Mouse (Mus musculus) cerebellum, adult 11 months (tissue): ENCODE measurements around the gene Fam181a.

Source experiments
- DNase-seq: peaks from one replicate; pipeline ENCODE4 v3.0.0; 2022

Fam181a gene

GRCm38 (mm10) chr12:103310744-103311267 lies at the start of gene Fam181a:
Gene Fam181a (plus strand): TSS chr12:103310975.
- DNase-seq = no peak

DNA sequence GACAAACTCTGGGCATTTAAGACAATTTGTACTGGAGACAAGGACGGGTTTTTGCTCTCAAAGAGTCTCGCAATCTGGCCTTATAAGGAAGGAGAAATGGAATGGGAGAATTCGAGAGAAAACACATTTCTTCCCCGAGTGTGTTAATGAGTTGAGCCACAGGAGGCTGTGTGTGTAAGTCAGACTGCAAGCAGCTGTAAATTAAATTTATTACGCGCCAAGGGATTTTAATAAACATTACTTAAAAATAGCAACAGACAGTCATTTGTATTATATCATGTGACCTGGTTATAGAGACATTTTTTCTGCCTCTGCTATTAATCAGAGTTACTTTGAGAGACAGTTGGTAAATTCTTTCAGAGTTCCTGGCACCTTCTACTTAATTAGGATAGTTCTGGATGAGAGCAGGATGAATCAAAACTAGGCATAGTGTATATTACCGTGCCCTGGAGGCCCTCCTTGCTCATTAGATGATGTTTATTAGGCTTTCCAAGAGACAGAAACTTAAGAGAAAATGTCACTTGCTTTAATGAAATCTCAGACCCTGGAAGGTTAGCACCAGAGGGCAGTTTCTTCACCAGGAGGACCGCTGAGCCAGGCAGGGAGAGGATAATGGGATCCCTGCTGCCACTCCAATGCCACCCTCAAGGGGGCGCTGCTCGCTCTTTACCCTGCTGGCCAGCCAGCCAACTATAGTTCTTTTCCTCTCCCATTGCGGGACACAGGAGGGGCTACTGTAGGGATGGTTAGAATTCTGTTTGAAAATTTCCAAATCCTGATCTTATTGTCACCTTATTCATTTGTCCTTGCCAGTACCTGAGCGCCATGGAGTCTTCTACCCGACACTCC lies 48.5 kb upstream of the Fam181a start:
- no peak for DNase-seq

DNA sequence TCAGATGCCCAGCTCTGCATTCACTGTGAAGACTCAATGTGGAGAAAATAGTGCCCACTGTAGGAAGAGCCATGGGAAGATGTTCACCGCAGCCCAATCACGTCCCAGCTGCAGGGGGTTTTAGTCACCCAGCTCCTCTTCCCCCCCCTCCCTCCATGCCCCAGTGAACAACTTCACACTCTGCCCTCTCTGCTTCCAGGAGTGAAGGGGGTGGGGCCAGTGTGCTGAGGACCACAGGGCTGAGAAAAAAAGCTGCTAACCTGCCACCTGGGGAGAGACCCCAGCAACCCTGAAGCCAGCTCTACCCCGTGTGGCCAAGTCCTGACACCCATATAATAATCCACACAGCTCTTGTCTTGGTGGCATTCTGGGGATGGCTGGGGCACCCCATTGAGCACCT lies 44.2 kb upstream of the Fam181a start:
- DNase-seq = no peak

GRCm38 (mm10) chr12:103272176-103272575 lies 38.6 kb upstream of the Fam181a start:
- DNase-seq = no peak

- no peak for DNase-seq
Observed at GRCm38 (mm10) chr12:103273051-103273450, 37.7 kb upstream of the Fam181a start.

- DNase-seq = no peak
Observed at GRCm38 (mm10) chr12:103273732-103274131, 37.0 kb upstream of the Fam181a start.

DNA sequence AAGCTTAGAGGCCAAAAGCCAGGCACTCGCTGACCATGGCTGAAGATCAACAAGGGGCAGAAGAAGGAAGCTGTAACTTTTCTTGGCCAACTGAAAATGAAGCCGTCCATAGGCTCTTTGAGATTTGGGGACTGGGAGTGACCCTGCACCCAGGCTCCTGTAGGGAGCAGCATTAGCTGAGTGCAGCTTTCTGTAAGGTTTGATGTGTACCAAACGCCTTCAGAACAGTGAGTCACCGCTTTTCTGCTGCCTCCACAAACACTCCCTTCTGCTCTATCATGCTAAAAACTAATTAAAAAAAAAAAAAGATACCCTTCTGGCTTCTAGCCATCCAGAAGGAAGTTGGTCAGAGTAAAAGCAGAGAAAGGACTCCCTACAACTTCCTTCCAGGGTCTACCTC lies 34.4 kb upstream of the Fam181a start:
- DNase-seq = no peak

DNA sequence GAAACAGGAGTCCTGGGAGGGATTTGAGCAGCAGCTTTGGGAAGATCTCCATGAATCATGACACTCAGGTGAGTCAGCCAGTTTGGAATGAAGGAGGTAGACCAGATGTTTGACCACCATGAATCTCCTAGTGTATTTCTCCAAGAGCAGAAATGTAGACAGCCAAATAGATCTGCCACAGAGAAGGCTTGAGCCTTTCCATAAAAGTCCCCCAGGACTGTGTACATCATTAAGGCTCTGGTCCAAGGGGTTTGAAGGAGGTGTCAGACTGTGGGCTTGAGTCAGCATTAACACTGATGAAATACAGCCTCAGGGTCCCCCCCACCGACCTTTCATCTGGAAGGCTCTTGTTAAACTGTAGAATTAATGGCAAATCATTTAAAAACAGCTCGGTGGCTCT lies 29.3 kb upstream of the Fam181a start:
- no peak for DNase-seq

- no peak for DNase-seq
Observed at GRCm38 (mm10) chr12:103281912-103282311, 28.9 kb upstream of the Fam181a start.

GRCm38 (mm10) chr12:103282936-103283335 lies 27.8 kb upstream of the Fam181a start:
- DNase-seq = no peak

DNA sequence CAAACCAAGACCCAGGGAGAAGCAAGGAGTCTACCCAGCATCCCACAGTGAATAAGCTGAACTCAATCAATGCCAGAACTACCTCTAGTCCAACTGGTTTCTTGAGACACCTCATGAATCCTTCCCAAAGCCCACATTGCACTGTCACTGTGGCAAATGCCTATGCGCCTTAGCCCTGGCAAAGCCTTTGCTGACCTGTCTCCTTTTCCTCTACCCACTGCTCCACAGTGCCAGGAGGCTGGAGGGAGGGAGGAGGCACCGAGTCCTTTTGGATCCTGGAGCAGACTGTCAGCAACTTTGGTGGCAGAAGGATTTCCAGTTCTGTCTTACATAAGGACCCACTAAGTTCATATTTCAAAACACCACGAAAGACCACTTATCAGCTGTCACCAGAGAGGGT lies 27.4 kb upstream of the Fam181a start:
- DNase-seq = no peak

DNA sequence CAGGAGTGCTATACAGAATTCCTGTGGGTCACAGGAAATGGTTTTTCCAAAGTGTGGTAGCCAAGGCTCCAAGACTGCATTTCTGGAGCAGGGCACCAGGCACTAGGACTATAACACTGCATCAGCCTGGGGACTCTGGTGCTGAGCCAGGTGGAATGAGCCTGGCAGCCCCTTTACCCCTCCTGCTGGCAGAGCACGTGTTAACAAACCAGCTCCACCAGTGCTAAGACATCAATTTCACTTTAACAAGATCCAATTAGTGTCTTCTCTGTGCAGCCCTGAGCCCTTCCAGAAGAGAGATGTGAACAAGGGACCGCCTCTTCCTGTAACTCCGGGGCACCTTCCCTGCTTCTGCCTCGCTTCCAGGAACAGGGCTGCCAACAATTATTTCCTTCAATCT lies 23.5 kb upstream of the Fam181a start:
- no peak for DNase-seq

DNA sequence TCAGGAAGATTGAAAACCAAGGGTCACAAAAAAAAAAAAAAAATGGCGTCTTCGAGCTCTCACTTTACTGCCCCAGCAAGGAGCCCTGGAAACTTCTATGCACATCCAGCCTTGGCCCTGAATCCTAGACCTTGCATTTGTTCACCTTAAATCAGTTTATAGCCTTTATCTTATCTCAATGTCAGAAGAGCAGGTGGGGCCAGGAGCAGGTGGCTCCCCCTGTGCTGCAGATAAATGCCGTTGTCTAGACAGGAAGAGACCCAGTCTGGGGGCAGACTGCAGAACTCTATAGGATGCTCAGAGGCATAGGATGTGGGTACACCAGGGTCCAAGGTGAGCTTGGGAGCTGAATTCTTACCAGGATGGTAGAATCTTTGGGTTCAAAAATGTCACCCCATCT lies 18.4 kb upstream of the Fam181a start:
- no peak for DNase-seq

DNA sequence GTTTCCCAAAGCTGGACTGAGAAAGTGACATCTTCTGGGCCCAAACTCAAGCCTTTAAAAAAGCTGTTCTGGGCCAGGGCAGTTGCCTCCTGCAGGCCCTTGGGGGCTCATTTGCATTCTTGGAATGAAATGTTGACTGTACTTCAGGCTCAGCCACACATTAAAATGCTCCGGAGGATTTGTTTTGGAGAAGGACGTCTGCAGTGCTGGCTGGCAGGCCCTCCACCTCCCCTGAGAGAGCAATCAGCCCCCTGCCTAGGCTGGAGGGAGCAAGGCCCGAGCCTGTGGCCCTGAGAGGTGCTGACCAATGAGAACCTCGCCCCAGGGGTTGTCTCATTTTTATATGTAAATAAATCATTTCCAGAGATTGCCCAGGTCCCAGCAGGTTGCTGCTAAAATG lies 14.5 kb upstream of the Fam181a start:
- DNase-seq = no peak

GRCm38 (mm10) chr12:103300493-103300892 lies 10.3 kb upstream of the Fam181a start:
- no peak for DNase-seq

DNA sequence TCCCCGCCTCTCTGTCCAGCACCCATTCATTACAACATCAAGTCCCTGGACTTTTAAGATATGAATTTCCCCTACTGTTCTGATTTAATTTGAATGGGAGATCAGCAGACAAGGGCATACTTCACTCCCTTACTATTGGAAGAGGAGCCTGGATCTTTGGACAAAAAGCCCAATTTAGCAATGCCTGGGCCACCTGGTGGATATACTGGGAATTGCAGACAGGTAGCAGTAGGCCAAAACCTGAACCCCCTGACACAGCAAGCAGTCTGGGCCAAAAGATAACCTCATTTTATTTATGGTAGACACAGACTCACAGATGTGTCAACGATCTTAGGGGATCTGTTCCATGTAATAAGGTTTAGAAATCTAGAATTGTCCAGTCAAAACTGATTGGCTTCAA lies 9.1 kb upstream of the Fam181a start:
- DNase-seq = peak; percentile 34

DNA sequence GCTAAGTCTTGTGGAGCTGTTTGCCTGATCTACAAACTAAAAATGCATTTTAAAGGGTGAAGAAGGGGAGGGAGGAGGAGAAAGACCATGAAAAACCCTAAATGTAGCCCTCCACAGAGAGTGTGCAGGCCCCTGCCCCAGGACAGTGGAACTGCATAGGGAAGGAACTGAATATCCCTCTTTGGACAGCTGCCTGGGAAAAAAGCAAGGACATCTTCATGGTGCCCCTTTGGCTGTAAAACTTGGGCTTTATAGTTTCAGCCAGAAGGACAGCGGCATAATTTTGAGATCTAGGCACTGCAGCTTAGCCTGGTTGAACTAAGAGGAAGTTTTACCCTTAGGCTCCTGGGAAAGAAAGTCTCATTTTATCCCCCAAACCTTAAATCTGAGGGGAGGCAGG lies 7.8 kb upstream of the Fam181a start:
- no peak for DNase-seq

DNA sequence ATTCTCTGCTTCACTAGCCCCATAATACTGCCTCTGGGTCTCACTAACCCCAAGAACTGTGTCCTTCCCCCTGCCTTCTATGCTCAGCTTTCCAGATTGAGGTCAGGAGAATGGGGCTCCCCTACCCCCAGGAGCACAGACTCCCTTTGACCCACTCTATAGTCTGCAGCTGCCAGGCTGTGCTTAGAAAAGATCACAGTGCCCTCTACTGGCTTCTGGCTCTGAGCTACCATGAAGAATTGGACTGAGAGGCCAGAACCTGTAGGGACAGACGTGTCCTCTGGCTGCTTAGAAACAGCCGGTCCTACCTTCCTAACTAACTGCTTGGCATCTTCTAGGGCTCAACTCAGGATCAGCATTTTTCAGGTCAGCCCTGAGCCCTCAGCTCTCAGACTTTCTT lies 4.6 kb upstream of the Fam181a start:
- DNase-seq = no peak

GRCm38 (mm10) chr12:103306720-103307119 lies 4.1 kb upstream of the Fam181a start:
- DNase-seq = no peak

DNA sequence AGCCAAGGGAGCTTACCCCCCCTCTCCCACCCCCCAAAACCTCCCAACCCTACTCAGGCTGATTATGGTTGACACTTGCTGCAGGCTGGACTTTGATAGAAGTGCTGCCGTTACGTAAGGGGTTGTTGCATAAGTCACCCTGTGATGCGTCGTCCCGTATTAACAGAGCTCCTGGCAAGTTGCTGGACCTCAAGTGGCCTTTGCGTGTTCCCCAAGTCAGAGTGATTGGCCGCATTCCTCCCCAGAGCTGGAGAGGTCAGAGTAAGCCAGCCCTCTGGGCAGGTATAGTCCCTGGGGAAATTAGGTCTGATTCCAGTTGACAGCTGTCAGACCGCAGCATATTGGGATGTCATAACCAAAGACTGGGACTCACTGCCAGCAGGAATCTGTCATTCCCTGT lies 1.1 kb downstream of the Fam181a start:
- no peak for DNase-seq

DNA sequence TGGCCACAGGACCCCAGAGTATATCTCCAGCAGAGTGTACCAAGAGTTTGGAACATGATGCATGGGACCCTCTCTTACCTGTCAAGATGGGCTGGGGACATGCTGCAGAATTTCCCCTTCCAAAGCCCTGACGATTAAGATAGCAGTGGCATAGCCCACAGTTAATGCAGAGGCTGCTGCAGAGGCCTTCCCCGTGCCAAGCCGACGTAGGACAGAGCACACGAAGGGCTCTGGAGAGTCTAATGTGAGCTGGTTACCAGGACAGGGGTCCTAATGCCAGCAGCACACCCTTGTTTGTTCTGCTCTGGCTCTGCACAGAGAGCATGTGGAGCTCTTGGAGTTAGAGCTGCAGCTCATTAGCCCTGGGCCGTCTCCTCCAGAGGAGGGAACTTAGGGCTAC lies 2.5 kb downstream of the Fam181a start:
- no peak for DNase-seq

DNA sequence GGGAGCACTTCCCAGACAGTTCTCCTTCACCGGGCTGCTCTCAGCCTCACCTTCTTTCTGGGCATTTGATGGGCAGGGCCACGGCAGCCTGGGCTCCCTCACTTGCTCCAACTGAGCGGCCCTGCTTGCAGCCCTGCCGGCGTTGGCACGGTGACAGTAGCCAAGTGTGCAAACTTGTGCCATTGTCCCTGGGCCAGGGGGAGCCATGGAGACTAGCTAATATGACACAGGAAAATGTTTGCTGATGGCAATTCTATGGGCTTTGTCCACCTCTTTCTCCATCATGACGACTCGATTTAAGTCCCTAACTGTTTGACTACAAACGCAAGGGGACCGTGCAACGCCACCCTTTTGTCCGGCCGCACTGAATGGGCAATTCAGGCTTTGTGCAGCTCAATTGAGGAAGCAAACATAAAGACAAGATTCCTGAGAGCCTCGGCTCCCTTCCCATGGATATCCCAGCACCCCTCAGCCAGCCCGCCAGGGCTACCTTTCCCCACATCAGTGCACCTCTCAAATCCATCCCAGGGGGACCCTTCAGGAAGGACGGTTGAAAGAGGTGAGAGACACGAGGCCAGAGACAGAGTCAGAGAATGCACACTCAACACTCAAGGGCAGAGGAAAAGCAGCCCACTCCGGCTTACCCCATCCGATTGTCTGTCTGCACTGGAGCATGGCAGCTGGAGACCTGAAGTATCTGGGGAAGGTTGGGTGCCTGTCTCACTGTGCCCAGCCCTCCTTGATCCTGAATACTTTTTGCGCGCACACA lies 3.3 kb downstream of the Fam181a start:
- no peak for DNase-seq

DNA sequence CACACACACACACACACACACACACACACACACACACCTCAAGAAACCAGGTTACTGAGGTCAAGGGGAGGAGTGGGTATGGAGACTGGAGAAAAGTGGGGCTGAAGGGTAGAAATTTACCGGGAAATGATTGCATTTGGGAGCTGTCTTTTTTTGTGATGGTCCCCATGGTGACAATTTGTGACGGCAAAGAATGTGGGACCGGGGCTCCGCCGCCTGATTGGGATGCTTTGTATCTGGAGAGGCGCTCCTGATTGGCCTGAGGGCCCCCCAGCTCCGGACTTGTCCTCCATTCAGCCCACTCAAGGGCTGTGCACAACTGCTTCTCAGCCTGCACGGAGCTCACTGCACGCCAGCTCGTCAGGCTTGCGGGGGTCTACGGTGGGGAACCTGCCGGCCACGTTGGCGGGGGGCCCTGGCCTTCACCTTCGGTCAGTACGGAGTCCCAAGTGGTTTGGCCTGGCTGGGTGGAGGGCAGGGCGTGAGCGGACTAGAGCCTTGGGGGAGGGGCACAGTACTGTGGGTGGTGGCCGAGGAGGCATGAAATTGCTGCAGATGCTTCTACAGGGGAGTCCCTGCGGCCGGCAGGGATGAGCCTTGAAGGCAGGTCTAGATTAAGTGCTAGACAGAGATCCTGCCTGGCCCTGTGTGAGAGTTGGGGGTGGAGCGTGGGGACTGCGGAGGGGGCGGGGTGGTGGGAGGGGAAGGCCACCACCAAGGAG lies 4.0 kb downstream of the Fam181a start:
- no peak for DNase-seq
